Mouse (Mus musculus): ENCODE measurements around the gene Mgll.

DNA sequence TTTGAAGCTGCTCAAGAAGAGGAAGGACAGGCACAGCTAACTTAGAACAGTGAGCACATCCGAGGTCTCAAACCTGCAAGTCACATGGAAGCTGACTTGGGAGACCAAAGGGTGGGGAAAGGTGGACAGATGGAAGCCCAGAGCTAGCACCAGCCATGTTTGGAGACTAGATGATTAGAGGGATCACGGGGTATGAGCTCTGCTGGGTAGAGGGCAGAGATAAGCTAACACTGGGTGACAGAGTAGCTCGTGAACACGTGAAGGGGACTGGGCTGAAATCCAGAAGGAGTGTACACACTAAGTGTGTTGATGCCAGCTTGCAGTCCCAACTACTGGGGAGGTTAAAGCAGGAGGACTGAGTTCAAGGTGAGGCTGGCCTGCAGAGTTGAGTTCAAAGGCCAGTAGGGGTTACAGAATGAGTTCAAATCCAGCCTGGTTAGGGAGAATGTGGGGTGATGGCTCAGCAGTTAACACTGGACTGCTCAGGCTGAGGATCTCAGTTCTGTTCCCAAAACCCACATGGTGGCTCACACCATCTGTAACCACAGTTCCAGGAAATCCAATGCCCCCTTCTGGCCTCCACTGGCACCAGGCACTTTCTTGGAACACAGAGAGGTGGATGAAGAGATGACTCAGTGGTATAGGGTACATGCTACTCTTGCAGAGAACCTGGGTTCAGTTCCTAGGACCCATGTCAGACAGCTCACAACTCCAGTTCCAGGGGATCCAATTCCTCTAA lies 79.9 kb downstream of the Mgll start:
- TF ChIP-seq CTCF (IDR thresholded peaks at IDR 0.05; ENCODE audit: borderline replicate concordance, insufficient read depth, low read length) (no peak), POLR2A (IDR thresholded peaks at IDR 0.05; ENCODE audit: low read depth, low read length) (no peak)
